Mouse (Mus musculus): Measurements from ENCODE around the gene Sccpdh.

DNA sequence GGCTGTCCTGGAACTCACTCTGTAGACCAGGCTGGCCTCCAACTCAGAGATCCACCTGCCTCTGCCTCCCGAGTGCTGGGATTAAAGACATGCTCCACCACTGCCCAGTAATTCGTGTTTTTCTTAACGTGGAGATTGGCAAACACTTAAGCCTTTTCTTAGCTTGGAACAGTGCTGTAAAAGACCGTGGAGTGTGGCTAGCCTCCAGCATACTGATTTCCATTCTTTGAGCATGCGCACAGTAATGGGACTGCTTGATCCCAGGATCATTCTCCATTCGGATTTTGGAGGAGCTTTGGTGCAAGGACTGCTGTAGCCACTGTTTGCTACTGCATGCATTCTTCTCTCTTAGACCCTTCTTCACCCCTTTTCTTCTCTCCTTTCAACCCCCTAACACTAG lies 21.5 kb downstream of the Sccpdh start:
- no peak for TF ChIP-seq CTCF (IDR thresholded peaks at IDR 0.05; ENCODE audit: low read depth)
- TF ChIP-seq EP300 (optimal IDR thresholded peaks at IDR 0.05): no peak

All from stomach, postnatal 0 days (tissue).